Mouse (Mus musculus): ENCODE measurements around the gene 1190002N15Rik. TPM values are rescaled to one million over a fixed set of nuclear protein-coding genes. Genes with fewer than 3 reads are reported as not detected.

The 1190002N15Rik gene
- total RNA-seq, 2 experiments from 2014 or later = 24.4 to 25.9 TPM

Other genes with a start within 250 kb of the 1190002N15Rik start
- gene Slc9a9, start 131.8 kb upstream of the 1190002N15Rik start, total RNA-seq (2021) = 1 to 10 TPM; 3.4 to 4.4 TPM

Data from adrenal gland, postnatal 4 days (tissue).